Mouse (Mus musculus) frontal cortex, postnatal 25 days (tissue): ENCODE measurements around the gene Arvcf.

Source experiments
- DNase-seq, 2 experiments: peaks; one replicate each; pipeline ENCODE4 v3.0.0; 2022; ENCODE audit warnings: low spot score in 2 of 2

The Arvcf gene

GRCm38 (mm10) chr16:18407912-18408311, 59.9 kb downstream of the Arvcf start:
- DNase-seq: no peak

GRCm38 (mm10) chr16:18409776-18410175, 61.8 kb downstream of the Arvcf start:
- no peak for DNase-seq

- no peak for DNase-seq
Observed at GRCm38 (mm10) chr16:18410418-18410817, 62.4 kb downstream of the Arvcf start.

GRCm38 (mm10) chr16:18411026-18411649, 63.2 kb downstream of the Arvcf start:
- DNase-seq: no peak

- no peak for DNase-seq
Observed at GRCm38 (mm10) chr16:18411802-18412476, 64.0 kb downstream of the Arvcf start.

- DNase-seq: no peak
Observed at GRCm38 (mm10) chr16:18413032-18413816, 65.2 kb downstream of the Arvcf start.

- DNase-seq: no peak
Observed at GRCm38 (mm10) chr16:18416094-18416761, 68.2 kb downstream of the Arvcf start.

- DNase-seq: no peak
Observed at GRCm38 (mm10) chr16:18416837-18417236, 68.9 kb downstream of the Arvcf start.

- no peak for DNase-seq
Observed at GRCm38 (mm10) chr16:18417491-18417890, 69.5 kb downstream of the Arvcf start.

GRCm38 (mm10) chr16:18418756-18419602, 71.0 kb downstream of the Arvcf start:
- no peak for DNase-seq

GRCm38 (mm10) chr16:18419603-18420026, 71.6 kb downstream of the Arvcf start:
- DNase-seq: no peak

- DNase-seq: no peak
Observed at GRCm38 (mm10) chr16:18420571-18420970, 72.6 kb downstream of the Arvcf start.

GRCm38 (mm10) chr16:18423203-18423914, 75.4 kb downstream of the Arvcf start:
- no peak for DNase-seq

- no peak for DNase-seq
Observed at GRCm38 (mm10) chr16:18423915-18424265, 75.9 kb downstream of the Arvcf start.

- DNase-seq: no peak
Observed at GRCm38 (mm10) chr16:18424364-18425045, 76.5 kb downstream of the Arvcf start.

- no peak for DNase-seq
Observed at GRCm38 (mm10) chr16:18425475-18426214, 77.7 kb downstream of the Arvcf start.

GRCm38 (mm10) chr16:18426215-18426791, 78.3 kb downstream of the Arvcf start, which contains the start of gene Txnrd2:
Gene Txnrd2, plus strand, starts transcription at chr16:18426384.
- DNase-seq: peak in 1 of 2 experiments; percentile 63

GRCm38 (mm10) chr16:18426802-18427280, 78.9 kb downstream of the Arvcf start, which contains the start of gene Comt:
Gene Comt, minus strand, starts transcription at chr16:18426852.
- no peak for DNase-seq
